Mouse (Mus musculus): ENCODE results near the gene Sez6l.
A peak's percentile ranks its signal among the peaks of the same experiment; 100 is the strongest.
"Not testable (repeated sequence)": the region's sequence is repeated elsewhere in the genome, so short reads cannot be mapped to it uniquely, and the experiment has no call there.

Sez6l gene

DNA sequence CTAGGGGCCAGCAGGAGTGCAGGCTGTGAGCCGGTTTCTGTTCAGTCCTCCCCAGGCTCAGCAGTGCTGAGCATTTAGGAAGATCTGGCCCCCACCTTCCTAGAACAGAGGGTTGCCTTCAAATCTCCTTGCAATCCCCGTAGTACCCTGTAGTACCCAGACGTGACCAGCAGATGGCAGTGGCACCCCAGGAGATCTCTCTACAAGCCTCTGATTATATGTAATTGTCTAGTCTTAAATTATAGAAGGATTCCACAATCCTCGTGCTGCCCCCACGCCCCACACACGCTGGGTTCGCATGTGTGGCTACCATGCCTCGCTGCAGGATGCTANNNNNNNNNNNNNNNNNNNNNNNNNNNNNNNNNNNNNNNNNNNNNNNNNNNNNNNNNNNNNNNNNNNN lies 144.0 kb downstream of the Sez6l start:
- peak; percentile 53 for DNase-seq (ENCODE audit: low read depth)

DNA sequence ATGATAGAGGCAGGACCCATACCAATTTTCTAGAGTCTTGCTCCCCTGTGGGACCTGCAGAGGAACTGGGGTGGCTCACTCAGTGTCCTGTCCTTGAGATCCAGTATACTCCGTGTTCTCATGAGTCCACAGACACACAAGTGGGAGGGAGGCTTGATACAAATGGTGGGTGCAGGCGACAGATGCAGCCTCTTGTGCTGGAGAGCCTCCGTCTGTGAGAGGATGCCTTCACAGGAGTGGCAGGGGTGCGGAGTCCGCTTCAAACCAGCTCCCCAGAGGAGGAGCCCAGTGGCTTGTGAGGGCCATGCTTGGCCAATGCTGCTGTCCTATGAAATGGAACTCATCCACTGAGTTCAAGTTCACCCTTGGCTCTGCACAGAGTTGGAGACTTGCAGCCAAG lies 145.0 kb downstream of the Sez6l start:
- no peak for DNase-seq (ENCODE audit: low read depth)

DNA sequence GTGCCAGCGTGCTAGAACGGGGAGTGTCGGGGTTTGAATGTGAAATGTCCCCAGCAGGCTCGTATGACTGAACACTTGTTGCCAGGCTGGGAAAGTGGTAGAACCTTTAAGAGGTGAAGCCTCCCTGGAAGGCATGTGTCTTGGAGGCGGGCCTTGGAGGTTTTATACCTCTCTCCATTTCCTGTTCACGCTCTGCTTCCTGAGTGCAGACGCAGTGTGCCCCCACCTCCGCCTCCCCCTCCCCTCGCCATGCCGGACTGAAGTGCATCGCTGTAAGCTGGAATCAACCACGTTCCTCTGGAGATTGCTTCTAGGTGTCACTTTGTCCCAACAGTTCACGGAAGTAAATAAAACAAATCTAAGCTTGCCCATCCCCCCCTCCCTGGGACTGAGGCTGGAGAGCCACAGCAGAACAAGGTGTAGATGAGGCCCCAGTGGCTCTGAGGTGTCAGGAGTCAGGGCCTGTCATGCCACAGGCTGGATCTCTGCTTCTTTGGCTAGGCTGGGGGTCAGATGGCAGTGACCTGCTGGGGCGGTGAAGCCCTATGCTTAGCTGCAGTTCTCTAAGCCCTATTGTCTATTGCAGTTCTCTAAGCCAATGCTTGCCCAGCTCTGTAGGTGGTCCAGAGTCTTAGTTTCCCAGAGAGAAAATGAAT lies 145.7 kb downstream of the Sez6l start:
- DNase-seq (ENCODE audit: low read depth) = no peak

DNA sequence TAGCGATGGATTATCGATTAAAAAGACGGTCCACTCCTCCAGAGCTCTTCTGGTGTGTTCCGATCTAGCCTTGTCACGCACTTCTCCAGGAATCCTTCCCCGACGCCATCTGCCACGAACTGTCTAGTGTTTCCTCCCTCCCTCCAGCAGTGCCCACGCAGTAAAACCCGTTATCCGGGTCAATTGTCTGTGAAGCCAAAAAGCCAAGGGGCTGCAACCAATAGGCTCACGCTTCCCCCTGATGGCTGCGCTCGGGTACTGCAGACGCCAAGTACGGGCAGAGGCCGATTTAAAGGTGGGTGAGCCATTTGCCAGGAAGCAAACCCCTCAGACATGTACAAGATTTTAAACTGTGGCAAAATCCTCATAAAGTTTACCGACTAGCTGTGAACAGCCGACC lies 148.0 kb downstream of the Sez6l start:
- DNase-seq (ENCODE audit: low read depth) = peak; percentile 53

DNA sequence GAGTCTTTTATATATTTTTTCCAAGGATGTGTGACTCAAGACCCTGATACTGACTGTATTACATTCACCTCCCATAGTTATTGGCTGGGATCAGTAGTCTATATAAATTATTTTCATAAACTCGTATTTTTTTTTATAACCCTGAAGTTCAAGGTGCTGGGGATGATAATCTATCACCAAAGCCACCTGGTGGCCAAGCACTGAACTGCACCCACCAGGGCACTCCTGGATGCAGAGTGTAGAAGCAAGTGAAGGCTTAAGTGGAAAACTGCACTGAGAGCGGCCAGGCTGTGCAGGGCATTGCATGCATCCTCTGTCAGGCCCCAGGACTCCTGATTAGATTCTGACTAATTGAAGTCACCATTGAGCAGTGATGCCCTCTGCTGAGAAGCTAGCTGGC lies 149.7 kb downstream of the Sez6l start:
- peak; percentile 47 for DNase-seq (ENCODE audit: low read depth)

DNA sequence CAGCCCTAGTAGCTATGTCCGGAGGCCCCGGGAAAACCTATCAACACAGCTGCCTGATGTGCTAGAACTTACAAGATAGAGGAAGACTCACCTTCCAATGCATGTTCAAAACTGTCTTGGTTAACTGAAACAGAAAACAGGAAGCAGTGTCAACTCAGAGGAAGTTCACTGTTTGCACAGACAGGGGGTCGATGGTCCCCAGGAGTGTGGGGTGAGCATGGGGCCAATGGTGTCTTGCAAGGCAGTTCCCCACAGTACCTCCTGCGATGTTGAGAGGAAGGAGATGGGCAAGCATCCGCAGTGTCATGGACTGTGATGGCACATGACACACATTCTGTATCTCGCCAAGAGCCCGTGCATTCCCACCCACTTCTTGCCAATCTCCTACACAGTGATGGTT lies 150.3 kb downstream of the Sez6l start:
- peak; percentile 9 for DNase-seq (ENCODE audit: low read depth)

DNA sequence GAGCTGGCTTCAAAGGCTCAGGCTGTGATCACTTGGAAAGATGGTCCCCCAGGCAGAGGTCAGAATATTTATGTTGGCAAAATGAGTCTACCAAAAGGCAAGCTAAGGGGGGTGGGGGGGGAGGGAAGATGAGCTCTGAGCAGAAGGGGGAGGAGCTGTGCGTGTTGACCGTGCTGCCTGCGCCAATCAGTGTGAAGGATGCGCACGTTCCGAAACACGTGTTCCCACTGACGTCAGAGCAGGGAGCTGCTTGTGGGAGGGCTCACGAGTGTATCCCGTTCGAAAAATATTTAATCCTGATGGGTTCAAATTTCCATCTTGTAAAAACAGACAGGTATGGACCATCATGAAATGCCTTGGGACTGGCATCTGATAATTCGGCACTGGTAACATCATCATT lies 157.4 kb downstream of the Sez6l start:
- no peak for DNase-seq (ENCODE audit: low read depth)

DNA sequence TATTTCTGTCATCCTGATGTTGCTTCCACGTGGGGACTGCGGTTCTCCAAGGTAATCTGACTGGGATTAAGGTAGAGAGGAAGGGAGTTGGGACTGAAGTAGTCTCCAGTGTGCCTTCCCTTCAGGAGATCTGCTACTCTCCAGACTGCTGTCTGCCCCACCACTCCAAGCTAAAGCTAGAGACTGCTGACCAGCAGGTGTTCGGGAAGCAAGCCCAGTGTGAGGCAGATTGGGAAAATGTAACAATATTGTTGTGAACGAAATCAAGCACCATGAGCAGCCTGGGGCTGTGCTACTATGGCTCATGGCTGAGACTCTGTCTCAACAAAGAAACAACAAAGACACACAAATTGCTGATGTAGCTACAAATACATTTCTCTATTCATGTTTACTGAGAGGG lies 159.0 kb downstream of the Sez6l start:
- DNase-seq (ENCODE audit: low read depth) = no peak

DNA sequence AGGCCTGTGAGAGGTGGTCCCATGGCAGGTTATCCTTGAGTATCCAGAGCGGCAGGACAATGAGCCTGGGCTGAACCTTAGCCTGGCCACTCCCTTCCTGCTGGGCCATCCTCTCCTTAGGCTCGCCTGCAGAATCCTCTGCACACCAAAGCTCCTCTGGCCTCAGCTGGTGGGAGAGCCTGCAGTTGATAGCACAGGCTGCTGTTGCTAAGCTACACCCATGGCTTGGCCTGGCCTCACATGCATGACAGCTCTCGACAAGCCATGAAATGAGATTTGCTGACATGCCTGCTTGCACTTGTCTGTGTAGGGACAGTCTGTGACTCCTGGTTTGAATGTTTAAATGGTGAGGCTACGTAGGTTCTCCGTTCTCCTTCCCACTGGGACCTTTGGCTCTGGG lies 160.3 kb downstream of the Sez6l start:
- no peak for DNase-seq (ENCODE audit: low read depth)

DNA sequence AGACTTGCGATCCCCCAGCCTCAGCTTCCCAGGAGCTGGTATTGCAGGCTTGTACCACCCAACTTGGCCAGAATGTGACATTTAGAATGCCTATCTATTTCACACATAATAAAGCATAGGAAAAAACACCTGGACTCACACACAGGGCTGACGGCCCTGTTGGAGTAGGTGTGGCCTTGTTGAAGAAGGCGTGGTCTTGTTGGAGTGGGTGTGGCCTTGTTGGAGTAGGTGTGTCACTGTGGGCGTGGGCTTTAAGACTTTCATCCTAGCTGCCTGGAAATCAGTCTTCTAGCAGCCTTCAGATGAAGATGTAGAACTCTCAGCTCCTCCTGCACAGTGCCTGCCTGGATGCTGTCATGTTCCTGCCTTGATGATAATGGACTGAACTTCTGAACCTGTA lies 164.2 kb downstream of the Sez6l start:
- DNase-seq (ENCODE audit: low read depth) = not testable (repeated sequence)

DNA sequence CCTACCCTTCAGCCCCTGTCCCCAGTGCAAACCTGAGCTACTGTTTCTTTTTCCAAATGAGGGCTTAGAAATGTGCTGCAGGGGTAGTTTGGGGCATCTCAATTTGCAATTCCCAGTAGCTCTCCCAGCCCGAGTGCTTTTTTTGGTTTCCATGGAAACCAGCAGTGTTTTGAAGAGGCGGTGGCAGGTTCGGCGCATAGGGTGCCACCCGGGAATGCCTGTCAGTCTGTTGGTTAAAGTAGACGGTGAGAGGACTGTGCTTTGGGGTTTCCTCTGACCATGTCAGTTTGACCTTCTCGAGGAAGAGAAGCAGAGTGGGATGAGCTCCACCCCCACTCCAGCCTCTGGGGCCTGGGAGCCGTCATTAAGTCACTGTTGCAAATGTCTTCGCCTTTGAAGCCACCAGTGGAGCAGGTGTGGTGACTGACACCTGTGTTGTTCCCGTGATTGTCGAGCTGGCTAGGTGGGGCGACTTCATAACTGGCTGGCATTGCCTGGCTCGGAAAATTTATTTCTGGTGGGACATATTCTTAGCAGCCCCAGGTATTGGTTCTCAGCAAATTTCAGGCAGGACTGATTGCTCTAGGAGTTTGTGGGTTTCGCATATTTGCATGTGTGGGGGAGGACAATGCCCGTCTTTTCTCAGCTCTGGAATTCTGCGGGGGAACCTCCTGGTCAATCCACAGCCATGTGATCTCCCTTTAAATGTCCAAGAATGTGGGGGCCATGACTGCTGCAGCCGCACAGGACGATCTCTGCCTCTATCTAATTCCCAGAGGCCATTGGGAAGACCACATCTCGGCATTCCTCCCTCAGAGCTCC lies 165.3 kb downstream of the Sez6l start:
- DNase-seq (ENCODE audit: low read depth) = no peak

DNA sequence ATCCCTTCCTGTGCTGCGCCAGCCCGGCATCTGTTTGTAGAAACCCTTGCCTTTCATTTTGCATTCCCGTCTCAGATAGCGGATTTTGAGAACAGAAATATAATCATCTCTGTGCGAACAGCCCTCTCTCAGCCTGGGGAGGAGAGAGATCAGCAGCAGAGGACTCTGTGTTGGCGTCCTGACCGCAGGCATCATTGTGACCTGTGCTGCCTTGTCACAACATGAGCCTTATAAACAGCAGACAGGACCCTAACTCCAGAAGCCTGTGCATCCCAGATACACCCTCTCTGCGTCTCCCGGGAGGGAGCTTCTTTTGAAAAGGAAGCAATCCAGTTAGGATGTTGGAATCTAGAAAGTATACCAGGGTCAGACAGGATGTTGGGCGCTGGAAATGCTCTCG lies 165.9 kb downstream of the Sez6l start:
- DNase-seq (ENCODE audit: low read depth) = no peak

DNA sequence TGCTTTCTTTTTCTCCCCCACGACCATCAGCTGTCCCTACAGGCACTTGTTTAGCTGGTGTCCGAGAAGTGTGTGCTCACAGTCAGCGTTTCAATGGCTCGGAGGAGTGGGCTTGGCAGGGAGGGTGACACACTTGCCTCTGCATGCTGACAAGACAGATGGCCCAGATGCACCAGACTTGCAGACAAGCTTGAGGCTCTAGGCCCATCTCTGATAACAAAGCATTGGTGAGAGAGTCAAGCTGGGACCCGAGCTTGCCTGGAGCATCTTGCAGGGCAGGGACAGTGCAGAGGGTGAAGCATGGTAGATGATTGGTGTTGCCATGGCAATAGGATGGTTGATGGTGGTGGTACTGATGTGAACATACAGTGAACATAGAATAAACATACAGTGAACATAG lies 167.7 kb downstream of the Sez6l start:
- no peak for DNase-seq (ENCODE audit: low read depth)

DNA sequence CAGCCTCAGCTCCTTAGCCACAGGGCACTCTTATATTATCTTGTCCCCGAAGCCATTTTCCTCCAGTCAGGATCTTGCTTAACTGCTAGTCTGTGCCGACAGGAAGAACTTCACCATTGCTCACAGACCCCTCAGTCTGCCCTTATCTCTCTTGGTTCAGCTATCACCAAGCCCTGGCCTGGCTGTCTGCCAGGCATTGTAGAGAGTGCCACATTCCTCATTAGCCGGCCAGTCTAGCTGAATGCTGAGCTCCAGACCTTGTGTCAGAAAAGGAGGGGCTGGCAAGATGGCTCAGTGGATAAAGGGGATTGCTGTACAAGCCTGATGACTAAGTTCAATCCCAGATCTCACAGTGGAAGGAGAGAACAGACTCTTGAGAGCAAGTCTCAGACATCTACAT lies 171.0 kb downstream of the Sez6l start:
- DNase-seq (ENCODE audit: low read depth) = no peak

DNA sequence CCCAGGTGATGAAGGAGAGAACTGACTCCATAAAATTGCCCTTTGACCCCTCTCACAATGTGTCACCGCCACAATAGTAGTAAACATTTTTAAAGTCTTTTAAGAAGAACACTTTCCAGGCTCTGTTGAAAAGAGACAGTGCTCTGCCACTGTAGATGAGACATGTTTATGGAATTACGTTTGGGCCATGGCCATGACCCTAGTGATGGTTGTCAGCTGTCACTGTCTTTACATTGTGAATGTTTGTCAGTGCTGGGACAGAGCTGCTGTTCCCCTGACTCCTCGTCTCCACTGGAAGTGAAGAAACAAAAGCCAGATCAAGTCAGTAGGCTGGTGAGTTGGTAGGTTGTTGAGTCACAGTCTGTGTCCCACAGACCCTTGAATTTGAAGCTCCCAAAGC lies 174.5 kb downstream of the Sez6l start:
- DNase-seq (ENCODE audit: low read depth) = no peak

DNA sequence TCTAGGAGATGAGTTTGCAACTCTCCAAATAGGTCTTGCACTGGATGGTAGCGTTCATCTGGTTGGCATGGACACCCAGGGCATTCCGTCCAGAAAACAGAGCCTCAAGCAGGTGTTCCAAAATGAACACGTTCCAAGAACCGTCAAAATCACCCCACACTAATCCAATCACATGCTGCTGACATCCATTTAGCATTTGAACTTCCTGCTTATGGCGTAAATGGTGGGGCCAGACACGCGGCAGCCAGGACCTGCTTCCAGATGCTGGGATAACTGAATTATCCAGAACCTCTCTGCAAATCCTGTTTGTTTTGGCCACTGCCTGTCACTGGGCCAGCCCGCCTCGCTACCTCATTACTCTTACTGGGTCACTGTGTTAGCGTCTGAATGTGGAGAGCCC lies 177.7 kb downstream of the Sez6l start:
- no peak for DNase-seq (ENCODE audit: low read depth)

DNA sequence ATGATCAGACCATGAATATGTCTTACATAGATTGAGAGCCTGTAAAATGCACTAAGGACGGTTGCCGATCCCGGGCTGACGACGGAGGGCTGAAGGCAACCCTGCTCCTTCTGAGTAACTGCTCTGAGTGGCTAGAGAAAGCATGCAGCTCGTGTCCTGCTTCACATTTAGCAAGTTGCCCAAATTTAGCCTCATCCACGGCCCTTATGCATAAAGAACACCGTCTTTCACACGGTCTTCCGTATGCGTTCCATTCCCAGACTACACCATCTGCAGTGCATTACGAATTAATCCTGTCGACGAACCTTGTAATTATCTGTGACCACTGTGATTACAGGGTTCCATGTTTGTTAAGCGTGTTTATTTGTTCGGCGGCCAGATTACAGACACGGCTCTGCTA lies 180.9 kb downstream of the Sez6l start:
- DNase-seq (ENCODE audit: low read depth) = no peak

DNA sequence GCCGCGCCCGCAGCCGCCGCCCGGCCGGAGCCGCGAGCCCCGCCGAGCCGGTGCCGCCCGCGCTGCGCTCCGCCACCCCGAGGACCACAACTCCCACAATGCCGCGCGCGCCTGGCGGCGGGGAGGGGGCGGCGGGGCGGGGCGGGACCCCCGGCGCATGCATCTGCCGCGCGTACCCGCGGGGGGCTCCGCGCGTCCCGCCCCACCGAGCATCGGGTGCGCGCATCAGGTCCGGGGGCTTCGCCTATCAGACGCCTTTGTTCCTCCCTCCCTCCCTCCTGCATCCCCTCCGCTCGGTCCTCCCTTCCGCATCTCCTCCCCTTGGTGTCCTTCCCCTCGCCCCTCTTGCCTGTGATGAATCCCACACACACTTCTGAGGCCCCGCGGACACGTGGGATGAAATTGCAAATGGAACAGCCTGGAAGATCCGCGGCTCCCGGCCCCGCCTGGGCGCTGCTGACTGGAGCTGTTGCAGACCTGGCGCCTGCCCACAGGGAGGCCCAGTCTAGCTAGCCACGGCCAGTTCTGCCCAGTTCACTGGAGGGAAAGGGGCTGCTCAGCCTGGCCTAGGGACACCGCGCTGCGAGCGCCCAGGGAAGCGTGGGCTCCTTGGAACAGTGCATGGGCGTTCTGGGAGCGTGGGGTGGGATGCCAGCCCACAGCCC lies 182.1 kb downstream of the Sez6l start, which contains the start of gene Asphd2:
Gene Asphd2, minus strand, starts transcription at position 88 of the 665 bp plus-strand sequence.
- no peak for DNase-seq (ENCODE audit: low read depth)

DNA sequence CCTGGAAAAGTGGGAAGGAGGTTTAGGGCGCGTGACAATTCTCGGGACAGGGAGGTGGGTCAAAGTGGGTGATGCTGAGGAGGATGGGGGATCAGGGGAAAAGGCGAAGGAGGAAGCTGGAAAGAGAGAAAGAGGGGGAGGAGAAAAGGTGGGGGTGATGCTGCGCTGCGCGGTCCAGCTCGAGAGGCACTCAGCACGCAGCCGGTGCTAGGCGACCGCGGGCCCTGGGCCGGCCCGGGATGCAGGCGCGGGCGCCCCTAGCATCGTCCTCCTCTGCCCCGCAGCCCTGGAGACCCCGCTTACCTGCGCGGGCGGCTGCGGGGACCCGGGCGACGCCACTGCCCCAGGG lies 182.6 kb downstream of the Sez6l start:
- DNase-seq (ENCODE audit: low read depth) = no peak

DNA sequence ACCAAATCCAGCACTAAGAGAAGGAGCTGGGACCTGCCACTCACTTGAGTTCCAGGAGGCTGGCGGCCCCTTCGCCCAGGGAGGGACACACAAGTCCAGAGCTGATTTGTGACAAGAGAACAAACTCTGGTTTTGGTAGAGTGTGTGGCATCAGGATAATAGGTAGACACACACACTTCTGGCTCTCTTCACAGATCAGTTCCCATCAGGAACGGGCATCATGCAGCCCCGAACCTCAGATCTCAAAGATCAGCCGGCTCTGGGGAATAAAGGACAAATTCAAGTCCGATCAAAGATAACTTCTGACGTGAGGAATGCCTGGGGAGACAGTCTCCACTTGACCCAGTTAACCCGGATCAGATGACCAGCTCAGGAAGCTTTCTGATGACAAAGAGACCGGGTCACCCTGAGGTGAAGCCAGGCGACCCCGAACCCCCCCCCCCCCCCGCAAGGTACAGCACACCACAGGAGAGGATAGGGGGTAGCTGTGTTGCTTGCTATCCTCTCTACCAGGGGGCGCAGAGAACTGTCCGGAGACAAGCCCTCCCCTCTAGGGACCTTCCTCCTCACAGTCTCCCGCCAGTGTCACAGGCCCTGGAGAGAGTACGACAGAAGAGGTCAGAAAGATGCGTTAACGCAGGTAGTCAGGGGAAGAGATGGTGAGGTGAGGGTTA lies 183.1 kb downstream of the Sez6l start:
- DNase-seq (ENCODE audit: low read depth) = no peak

DNA sequence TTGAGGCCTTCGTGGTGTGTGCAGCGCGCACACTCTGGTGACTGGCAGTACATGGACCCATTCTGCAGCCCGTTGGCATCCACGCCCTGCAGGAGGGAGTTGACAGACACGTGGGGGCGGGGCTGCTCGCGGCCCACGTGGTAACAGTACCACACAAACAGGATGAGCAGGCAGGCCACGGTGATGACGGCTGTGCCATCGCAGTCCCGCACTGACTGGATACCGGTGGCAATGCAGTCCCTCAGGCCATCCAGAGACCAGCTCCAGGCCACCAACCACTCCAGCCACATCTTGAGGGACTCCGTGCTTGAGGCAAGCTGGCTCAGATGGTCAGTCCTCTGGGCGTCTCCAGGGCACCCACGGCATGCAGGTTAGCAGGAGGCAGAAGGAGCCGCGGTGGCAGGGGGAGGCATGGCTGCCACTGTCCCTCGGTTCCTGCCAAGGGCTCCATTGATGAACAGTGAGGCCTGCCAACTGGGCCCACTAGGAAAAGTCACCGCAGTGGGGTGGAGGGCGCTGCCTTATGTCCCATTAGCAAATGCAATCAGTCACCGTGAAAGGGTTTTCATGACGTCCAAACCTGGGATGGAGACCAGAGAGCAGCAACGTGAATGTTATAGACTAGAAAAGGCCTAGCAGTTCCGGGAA lies 185.2 kb downstream of the Sez6l start:
- no peak for DNase-seq (ENCODE audit: low read depth)

DNA sequence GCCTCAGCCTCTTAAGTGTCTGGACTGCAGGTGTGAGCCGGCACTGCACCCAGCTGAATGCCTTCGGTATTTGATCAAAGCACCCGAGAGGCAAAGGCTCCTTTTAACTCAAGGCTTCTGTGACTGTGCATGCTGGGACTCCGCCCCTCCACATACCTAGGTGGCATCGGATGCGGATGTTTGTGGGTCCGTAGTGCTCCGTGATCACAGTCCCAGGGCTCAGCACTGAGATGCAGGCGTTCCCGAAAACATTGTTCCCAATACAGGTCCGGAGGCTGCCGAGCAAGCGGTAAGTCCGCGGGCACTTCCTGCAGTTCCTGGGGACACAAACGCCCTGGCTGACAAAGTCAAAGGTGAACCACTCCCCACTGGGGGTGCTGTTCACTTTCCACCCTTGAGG lies 186.0 kb downstream of the Sez6l start:
- DNase-seq (ENCODE audit: low read depth) = no peak

Measured in c-Kit-positive CD71-negative TER-119-negative erythroid progenitor cells, embryonic 14.5 days (primary cell).